Mouse (Mus musculus) heart, postnatal 0 days (tissue): ENCODE data around the gene Dot1l.

Experiments used
- CTCF ChIP-seq: IDR thresholded peaks from 2 replicates; pipeline ENCODE4 v1.5.1; 2016; ENCODE audit warnings: antibody characterized with exemption, control low read depth, low read depth
- EP300 ChIP-seq: IDR thresholded peaks from 2 replicates; pipeline ENCODE4 v1.6.1; 2016; ENCODE audit warnings: antibody characterized with exemption, low read depth

DNA sequence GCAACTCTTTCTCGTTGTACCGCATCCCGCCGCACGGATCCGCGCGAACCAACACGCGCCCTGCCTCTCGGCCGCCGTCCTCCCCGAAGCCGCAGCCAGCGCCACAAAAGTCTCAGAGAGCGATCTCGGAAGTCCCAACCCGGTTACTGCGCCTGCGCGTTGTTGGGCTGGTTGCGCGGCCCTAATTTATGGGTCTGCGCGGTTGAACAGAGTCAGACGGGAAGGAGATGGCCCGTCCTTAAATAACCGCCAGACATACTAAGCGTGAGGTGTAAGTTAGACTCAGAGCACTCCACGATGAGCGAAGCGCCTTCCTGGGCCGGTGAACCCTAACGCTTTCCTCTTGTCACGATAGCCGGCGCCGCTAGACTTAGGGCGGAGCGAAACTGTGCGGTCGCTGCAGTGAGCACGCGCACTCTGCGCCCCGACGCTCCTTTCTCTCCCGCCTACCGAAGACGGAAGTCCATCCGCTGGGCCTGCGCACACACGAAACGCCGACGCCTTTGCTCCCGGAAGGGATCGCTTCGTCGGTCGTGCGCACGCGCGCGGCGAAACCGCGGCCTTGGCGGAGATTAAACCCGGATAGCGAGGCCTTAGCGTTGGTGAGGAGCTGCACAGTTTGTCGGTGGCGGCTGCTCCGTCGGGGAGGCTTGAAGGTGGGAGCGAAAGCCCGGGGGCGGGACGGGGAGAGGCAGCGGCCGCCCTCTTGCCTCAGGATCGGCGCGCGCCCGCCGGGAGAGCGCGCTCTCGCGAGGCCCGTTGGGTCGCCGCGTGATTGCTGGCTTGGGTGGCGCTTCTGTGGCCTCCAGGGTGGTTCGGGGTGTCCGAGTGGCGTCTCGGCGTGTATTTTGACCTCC, 43.4 kb downstream of the Dot1l start, which contains the start of the genes Sf3a2 and Plekhj1:
- no peak for TF ChIP-seq CTCF
- TF ChIP-seq EP300: no peak; the same call in 1 of the 2 replicates
